In genomic region chr2:118547541-118548016, GRCm38 (mm10) we compare ENCODE assay signal across 7 mouse cellular contexts. TPM values are rescaled to one million over a fixed set of nuclear protein-coding genes. Genes with fewer than 3 reads are reported as not detected.
DNase-seq lines count a peak whose midpoint lies in the region; ATAC-seq and TF ChIP-seq lines count a peak whose summit lies in the region.

No protein-coding gene starts in this region.

- peak; percentile 57; the same call in 1 of the 2 replicates for TF ChIP-seq POLR2A in heart, adult 2 months (IDR thresholded peaks at IDR 0.05; ENCODE audit: insufficient read depth, low read depth, low read length)

- peak overlapping the region; percentile 37 for H3K9ac ChIP-seq in heart, adult 2 months (ENCODE audit: low read depth, low read length)
- H3K9ac ChIP-seq in lung, postnatal 0 days (replicated peaks; ENCODE audit: low read depth): peak overlapping the region; percentile 85; the same call in 1 of the 2 replicates
- H3K9ac ChIP-seq in stomach, postnatal 0 days (ENCODE audit: low read length): peak overlapping the region; percentile 41

- H3K9me3 ChIP-seq in E14TG2a.4 (ENCODE audit: low read length): no peaks in the 10 kb centered on the region
- no peaks in the 10 kb centered on the region for H3K9me3 ChIP-seq in lung, postnatal 0 days (ENCODE audit: low read length)
- no peaks in the 10 kb centered on the region for H3K9me3 ChIP-seq in stomach, postnatal 0 days (ENCODE audit: control insufficient read depth, low read length)

- H3K4me1 ChIP-seq in E14TG2a.4 (replicated peaks; ENCODE audit: low read depth, low read length): peaks cover 84% of the 10 kb centered on the region
- peaks cover 38% of the 10 kb centered on the region for H3K4me1 ChIP-seq in heart, adult 2 months (ENCODE audit: control insufficient read depth, insufficient read depth, low read length)
- H3K4me1 ChIP-seq in lung, postnatal 0 days (ENCODE audit: insufficient read depth, low read depth, low read length): peaks cover 47% of the 10 kb centered on the region
- peaks cover 32% of the 10 kb centered on the region for H3K4me1 ChIP-seq in stomach, postnatal 0 days (replicated peaks; ENCODE audit: control insufficient read depth, insufficient read depth)

- peak overlapping the region; percentile 97 for H3K4me3 ChIP-seq in E14TG2a.4 (replicated peaks; ENCODE audit: low read length)
- peak overlapping the region; percentile 83; the same call in 1 of the 2 replicates for H3K4me3 ChIP-seq in heart, adult 2 months
- peak overlapping the region; percentile 96 for H3K4me3 ChIP-seq in lung, postnatal 0 days (ENCODE audit: low read depth, low read length)
- peak overlapping the region; percentile 85 for H3K4me3 ChIP-seq in stomach, postnatal 0 days (ENCODE audit: low read depth, low read length)

- DNase-seq in adipocyte (ENCODE audit: low spot score): peak; percentile 88
- peak; percentile 80 to 83 for DNase-seq in heart, adult 2 months
- peak; percentile 54 for DNase-seq in kidney, adult 9 months
- peak; percentile 97 for DNase-seq in lung, postnatal 0 days (ENCODE audit: low spot score)
- DNase-seq in stomach, postnatal 0 days (ENCODE audit: low spot score): peak; percentile 74
- no peak for DNase-seq in right cerebral cortex, postnatal 25 days

- H3K4me2 ChIP-seq in lung, postnatal 0 days (replicated peaks; ENCODE audit: low read depth, low read length): peak overlapping the region; percentile 90
- peak overlapping the region; percentile 83 for H3K4me2 ChIP-seq in stomach, postnatal 0 days (replicated peaks; ENCODE audit: low read depth)

- 19% methylated on average over 9 of the region's 9 CpGs for WGBS in heart, adult 2 months
- 11% methylated on average over 9 of the region's 9 CpGs for WGBS in lung, postnatal 0 days
- 13% methylated on average over 9 of the region's 9 CpGs for WGBS in stomach, postnatal 0 days

- no peak for TF ChIP-seq CTCF in E14TG2a.4 (conservative IDR thresholded peaks at IDR 0.05; ENCODE audit: low read length)
- no peak for TF ChIP-seq CTCF in heart, adult 2 months (IDR thresholded peaks at IDR 0.05)
- no peak for TF ChIP-seq CTCF in lung, postnatal 0 days (IDR thresholded peaks at IDR 0.05)
- TF ChIP-seq CTCF in stomach, postnatal 0 days (IDR thresholded peaks at IDR 0.05; ENCODE audit: low read depth): no peak

- ATAC-seq in lung, postnatal 0 days: peak; percentile 56
- peak; percentile 33 for ATAC-seq in stomach, postnatal 0 days (ENCODE audit: low FRiP score, low TSS enrichment)

- peaks cover 11% of the 10 kb centered on the region; the same call in 1 of the 2 replicates for H3K27me3 ChIP-seq in E14TG2a.4 (ENCODE audit: insufficient read depth, low read length)
- no peaks in the 10 kb centered on the region for H3K27me3 ChIP-seq in heart, adult 2 months (ENCODE audit: control insufficient read depth, insufficient read depth, low read length)
- H3K27me3 ChIP-seq in lung, postnatal 0 days (replicated peaks; ENCODE audit: insufficient read depth, low read length): no peaks in the 10 kb centered on the region
- H3K27me3 ChIP-seq in stomach, postnatal 0 days (ENCODE audit: control insufficient read depth, insufficient read depth, low read length): no peaks in the 10 kb centered on the region

- peak; percentile 68; the same call in 1 of the 2 replicates for TF ChIP-seq EP300 in heart, adult 2 months (IDR thresholded peaks at IDR 0.05; ENCODE audit: insufficient read depth, low read depth, low read length)
- TF ChIP-seq EP300 in lung, postnatal 0 days (IDR thresholded peaks at IDR 0.05): no peak
- TF ChIP-seq EP300 in stomach, postnatal 0 days (optimal IDR thresholded peaks at IDR 0.05): no peak

- no peaks in the 10 kb centered on the region for H3K79me2 ChIP-seq in heart, adult 2 months (replicated peaks; ENCODE audit: control insufficient read depth, insufficient read depth, low read length)

- peaks cover 7% of the 10 kb centered on the region for H3K36me3 ChIP-seq in E14TG2a.4 (ENCODE audit: insufficient read depth, low read length)
- H3K36me3 ChIP-seq in heart, adult 2 months (ENCODE audit: control insufficient read depth, insufficient read depth, low read length): peaks cover 9% of the 10 kb centered on the region
- no peaks in the 10 kb centered on the region for H3K36me3 ChIP-seq in lung, postnatal 0 days (ENCODE audit: insufficient read depth, low read length)
- no peaks in the 10 kb centered on the region for H3K36me3 ChIP-seq in stomach, postnatal 0 days (ENCODE audit: control insufficient read depth, insufficient read depth, low read length)

- H3K27ac ChIP-seq in heart, adult 2 months: peak overlapping the region; percentile 61
- peak overlapping the region; percentile 91 for H3K27ac ChIP-seq in lung, postnatal 0 days (ENCODE audit: low read length)
- H3K27ac ChIP-seq in stomach, postnatal 0 days (replicated peaks): peak overlapping the region; percentile 84

- intact Hi-C loops in heart, adult 2 months (cut with DNase I): loop anchor here (2.0 kb wide), 2 partner anchors 15 to 61 kb away; no protein-coding TSS in a partner anchor

RNA-seq across cellular contexts. Expression of gene Bmf, which starts 1.9 kb away (rescaled TPM):
- 1 to 10 TPM; 5.5 to 7.0 TPM for total RNA-seq in heart, adult 2 months (2021)
- polyA plus RNA-seq in heart, adult 2 months (2012; rRNA removed): 2.9 and 5.7 TPM in 2 replicates
- polyA plus RNA-seq in lung, postnatal 0 days (2015; fragmentation: Nextera tagmentation; extraction: Ambion mirVana): 7.3 and 9.8 TPM in 2 replicates
- 2.3 and 2.8 TPM in 2 replicates for polyA plus RNA-seq in stomach, postnatal 0 days (2015; fragmentation: Nextera tagmentation; extraction: Ambion mirVana)

RNA-seq across cellular contexts. Expression of gene Bub1b, which starts 50.4 kb away (rescaled TPM):
- 1 to 10 TPM in 1 of 2 experiments, under 1 TPM in 1; 0.65 to 1.8 TPM for total RNA-seq in heart, adult 2 months (2021)
- 0.25 and 1.1 TPM in 2 replicates for polyA plus RNA-seq in heart, adult 2 months (2012; rRNA removed)
- polyA plus RNA-seq in lung, postnatal 0 days (2015; fragmentation: Nextera tagmentation; extraction: Ambion mirVana): 4.1 and 5.8 TPM in 2 replicates
- polyA plus RNA-seq in stomach, postnatal 0 days (2015; fragmentation: Nextera tagmentation; extraction: Ambion mirVana): 9.8 and 11.4 TPM in 2 replicates
